Mouse (Mus musculus) heart, postnatal 25 days (tissue): ENCODE measurements around the gene Ccdc84. TPM values are rescaled to one million over a fixed set of nuclear protein-coding genes. Genes with fewer than 3 reads are reported as not detected.
"Not testable (repeated sequence)": the region's sequence is repeated elsewhere in the genome, so short reads cannot be mapped to it uniquely, and the experiment has no call there.

Experiments
- DNase-seq: peaks from one replicate; pipeline ENCODE4 v3.0.0; 2022; ENCODE audit warnings: low spot score
- intact Hi-C: fragments of 180-260 bp; cut with DNase I; formaldehyde crosslinking; loops from one replicate; pipeline ENCODE4 v1.15.1; 2025
- microRNA-seq: library from miRNA; unstranded; fragments of <30 nt; microRNA quantifications from one replicate; pipeline ENCODE4 v1.2.0, GENCODE M21; 2022
- total RNA-seq, 2 experiments: library from RNA; stranded (reverse); gene quantifications; 2 replicates each; pipeline ENCODE4 v1.2.3; 2021

Gene Ccdc84
- total RNA-seq, 2 experiments from 2014 or later: 7.2 to 8.0 TPM

DNA sequence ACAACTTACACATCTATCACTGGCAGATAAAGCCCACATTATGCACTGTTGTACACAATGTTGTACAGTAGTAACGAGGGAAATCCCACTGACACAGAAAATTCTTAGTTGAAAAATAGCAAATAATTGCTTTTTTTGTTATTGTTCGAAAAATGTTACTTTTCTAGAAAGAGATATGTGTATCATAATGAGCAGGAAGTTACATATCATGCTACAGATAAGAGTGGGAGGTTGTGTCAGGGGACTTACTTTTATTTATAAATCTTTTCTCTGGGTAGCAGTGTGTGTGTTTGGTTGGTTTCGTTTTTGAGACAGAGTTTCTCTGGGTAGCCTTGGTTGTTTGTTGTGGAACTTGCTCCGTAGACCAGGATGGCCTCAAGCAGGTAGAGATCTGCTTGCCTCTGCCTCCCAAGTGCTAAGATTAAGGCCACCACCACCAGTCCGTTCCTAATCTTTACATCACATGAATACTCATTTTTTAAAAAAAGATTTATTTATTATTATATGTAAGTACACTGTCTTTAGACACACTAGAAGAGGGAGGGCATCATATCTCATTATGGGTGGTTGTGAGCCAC lies 40.1 kb downstream of the Ccdc84 start:
- intact Hi-C loops: no loop called here
- DNase-seq: no peak

DNA sequence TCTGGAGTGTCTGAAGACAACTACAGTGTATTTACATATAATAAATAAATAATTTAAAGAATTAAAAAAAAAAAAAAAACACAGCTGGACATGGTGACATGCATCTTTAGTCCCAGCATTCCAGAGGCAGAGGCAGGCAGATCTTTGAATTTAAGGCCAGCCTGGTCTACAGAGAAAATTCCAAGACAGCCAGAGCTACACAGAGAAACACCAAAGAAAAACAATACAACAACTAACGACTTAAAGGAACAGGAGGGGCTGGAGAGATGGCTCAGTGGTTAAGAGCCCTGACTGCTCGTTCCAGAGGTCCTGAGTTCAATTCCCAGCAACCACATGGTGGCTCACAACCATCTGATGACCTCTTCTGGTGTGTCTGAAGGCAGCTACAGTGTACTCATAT lies 41.0 kb downstream of the Ccdc84 start:
- intact Hi-C loops, DNase-seq: not testable (repeated sequence)

DNA sequence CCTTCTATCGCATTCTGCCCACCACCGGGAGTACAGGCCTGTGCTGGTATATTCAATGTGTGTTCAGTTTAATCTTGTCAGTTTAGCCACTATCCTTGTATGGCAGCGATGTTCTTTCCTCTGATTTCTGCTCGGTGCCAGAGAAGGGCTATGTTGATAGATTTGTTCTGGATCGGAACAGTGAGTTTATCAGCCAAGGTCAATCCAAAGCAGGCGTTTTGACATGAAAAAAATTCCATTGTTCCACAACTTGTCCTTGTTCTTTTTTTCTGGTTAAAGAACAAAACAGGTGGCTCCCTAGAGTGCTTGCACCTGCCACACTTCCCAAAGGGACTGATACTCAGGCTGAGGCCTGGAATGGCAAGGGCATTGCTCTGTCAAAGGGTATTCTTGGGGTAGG lies 42.2 kb downstream of the Ccdc84 start:
- no peak for DNase-seq
- intact Hi-C loops: no loop called here

DNA sequence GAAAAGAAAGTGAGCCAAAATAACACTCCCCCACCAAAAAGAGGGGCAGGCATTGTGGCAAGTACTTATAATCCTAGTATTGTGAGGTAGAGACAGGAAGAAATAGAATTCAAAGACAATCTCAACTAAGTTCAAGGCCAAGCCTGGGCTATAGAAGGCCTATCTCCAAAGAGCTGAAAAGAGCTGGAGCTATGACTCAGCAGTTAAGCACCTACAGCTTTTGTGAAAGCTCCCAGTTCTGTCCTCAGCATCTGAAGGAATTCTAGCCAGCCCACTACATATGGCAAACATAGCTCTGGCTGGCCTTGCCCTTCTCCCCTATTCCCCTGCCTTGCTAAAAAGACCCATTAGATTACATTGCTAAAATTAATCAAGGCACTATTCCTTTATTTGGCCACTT lies 45.0 kb downstream of the Ccdc84 start:
- DNase-seq: no peak
- intact Hi-C loops: no loop called here

DNA sequence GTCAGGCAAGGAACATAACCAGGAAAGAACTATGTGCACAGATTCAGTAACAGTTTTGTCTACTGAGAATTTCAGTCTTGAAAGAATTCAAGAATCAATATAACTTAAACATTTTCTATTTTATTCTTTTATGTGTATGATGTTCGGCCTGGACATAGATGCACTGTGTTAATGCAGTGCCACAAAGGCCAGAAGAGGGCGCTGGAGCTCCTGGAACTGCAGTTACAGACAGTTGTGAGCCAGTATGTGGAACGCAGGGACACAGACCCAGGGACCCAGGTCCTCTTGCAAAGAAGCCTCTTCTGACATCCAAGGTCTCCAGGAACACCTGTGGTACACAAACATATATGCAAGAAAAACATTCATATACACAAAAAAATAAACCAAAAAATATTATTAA lies 53.9 kb downstream of the Ccdc84 start:
- intact Hi-C loops: no loop called here
- no peak for DNase-seq

DNA sequence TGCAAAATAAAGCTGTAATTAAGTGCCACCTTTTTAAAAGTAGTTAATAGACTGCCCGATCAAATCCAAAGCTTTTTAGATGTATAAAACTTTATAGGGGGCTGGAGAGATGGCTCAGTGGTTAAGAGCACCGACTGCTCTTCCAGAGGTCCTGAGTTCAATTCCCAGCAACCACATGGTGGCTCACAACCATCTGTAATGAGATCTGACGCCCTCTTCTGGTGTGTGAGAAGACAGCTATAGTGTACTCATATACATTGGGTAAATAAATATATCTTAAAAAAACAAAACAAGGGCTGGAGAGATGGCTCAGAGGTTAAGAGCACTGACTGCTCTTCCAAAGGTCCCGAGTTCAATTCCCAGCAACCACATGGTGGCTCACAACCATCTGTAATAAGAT lies 56.4 kb downstream of the Ccdc84 start:
- intact Hi-C loops, DNase-seq: not testable (repeated sequence)

DNA sequence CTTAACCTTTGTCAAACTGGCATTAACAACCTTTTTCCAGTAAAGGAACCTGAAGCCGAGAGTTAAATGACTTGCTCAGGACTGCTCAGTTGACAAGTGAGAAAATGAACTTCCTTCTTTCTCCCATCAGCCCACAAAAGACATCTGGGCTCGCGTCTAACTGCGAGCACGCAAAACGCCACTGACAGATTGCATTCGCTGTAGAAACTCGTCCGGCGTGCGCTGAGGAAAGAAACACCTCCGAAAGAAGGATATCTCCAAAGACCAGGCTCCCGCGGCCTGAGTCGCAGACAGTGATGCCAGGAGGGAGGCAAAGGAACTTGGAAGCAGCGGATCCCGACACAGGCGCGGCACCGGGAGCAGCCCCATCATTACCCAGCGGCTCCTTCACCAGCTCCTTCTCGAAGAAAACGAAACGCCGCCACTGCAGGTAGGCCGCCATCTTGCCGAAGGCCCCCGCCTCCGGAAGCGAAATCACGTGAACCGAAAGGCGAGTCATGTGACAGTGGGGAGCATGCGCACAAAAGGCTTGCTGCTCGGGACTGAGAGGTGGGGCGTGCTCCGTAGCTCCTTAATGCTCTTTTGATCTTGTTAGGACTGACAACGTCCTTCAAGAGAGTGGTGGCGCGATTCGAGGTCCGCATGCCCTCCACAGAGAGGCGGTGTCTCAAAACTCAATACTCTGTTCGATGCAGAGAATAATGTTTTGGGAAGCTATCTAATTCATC lies 57.0 kb downstream of the Ccdc84 start, which contains the start of gene Vps11:
Vps11 (minus strand) TSS at position 481 of the 728 bp plus-strand sequence.
- peak; percentile 87 for DNase-seq
- intact Hi-C loops: no loop called here

Small RNAs within 50 kb of the gene (microRNA-seq; reads per million reads assigned to microRNA genes)
- gene Mir7085: not detected

Other genes with a start within 250 kb of the Ccdc84 start
- 10 to 100 TPM; 18.6 to 22.4 TPM for gene Cbl, start 184.5 kb downstream of the Ccdc84 start, total RNA-seq
- gene Ccdc153, start 177.9 kb downstream of the Ccdc84 start, total RNA-seq: not detected
- 1 to 10 TPM; 4.3 to 4.4 TPM for gene Pdzd3, start 167.1 kb downstream of the Ccdc84 start, total RNA-seq
- 10 to 100 TPM; 19.4 to 20.7 TPM for gene Nlrx1, start 150.0 kb downstream of the Ccdc84 start, total RNA-seq
- under 1 TPM; 0.34 to 0.42 TPM for gene Abcg4, start 130.0 kb downstream of the Ccdc84 start, total RNA-seq
- 10 to 100 TPM in 1 of 2 experiments, 1 to 10 TPM in 1; 7.9 to 12.7 TPM for gene Hinfp, start 112.9 kb downstream of the Ccdc84 start, total RNA-seq
- gene C2cd2l, start 98.3 kb downstream of the Ccdc84 start, total RNA-seq: 10 to 100 TPM; 11.7 to 13.9 TPM
- 10 to 100 TPM; 18.6 to 19.6 TPM for gene Dpagt1, start 92.5 kb downstream of the Ccdc84 start, total RNA-seq
- 10 to 100 TPM; 14.6 to 15.6 TPM for gene H2afx, start 83.9 kb downstream of the Ccdc84 start, total RNA-seq
- gene Hmbs, start 74.3 kb downstream of the Ccdc84 start, total RNA-seq: 10 to 100 TPM; 46.3 to 47.0 TPM
- gene Vps11, start 56.9 kb downstream of the Ccdc84 start, total RNA-seq: 10 to 100 TPM; 14.3 to 14.8 TPM
- 10 to 100 TPM; 70.2 to 78.9 TPM for gene Hyou1, start 39.1 kb downstream of the Ccdc84 start, total RNA-seq
- gene Slc37a4, start 21.7 kb downstream of the Ccdc84 start, total RNA-seq: 10 to 100 TPM; 25.5 to 27.9 TPM
- gene Rps25, start 11.4 kb downstream of the Ccdc84 start, total RNA-seq: 100 to 1,000 TPM; 745 to 824 TPM
- 10 to 100 TPM; 34.9 to 35.1 TPM for gene Trappc4, start 11.0 kb downstream of the Ccdc84 start, total RNA-seq
- not detected for gene Foxr1, start 22.6 kb upstream of the Ccdc84 start, total RNA-seq
- not detected for gene Upk2, start 36.4 kb upstream of the Ccdc84 start, total RNA-seq
- 10 to 100 TPM; 44.9 to 57.6 TPM for gene Bcl9l, start 64.3 kb upstream of the Ccdc84 start, total RNA-seq
- gene Cxcr5, start 143.3 kb upstream of the Ccdc84 start, total RNA-seq: under 1 TPM; 0.10 to 0.31 TPM
- 10 to 100 TPM; 72.5 to 87.3 TPM for gene Ddx6, start 186.3 kb upstream of the Ccdc84 start, total RNA-seq